Mouse (Mus musculus): Measurements from ENCODE around the gene P3h4. TPM values are rescaled to one million over a fixed set of nuclear protein-coding genes. Genes with fewer than 3 reads are reported as not detected.
"Not testable (repeated sequence)": the region's sequence is repeated elsewhere in the genome, so short reads cannot be mapped to it uniquely, and the experiment has no call there.

Gene P3h4
- polyA plus RNA-seq, 1 experiment from 2014 or later = 4.6 TPM

GRCm38 (mm10) chr11:100371981-100372558 lies 42.6 kb downstream of the P3h4 start:
- ATAC-seq = no peak
- 62% methylated on average over 8 of the region's 8 CpGs for WGBS (ENCODE audit: insufficient replicate concordance)
- Histone ChIP-seq H3K9me3 (ENCODE audit: low read length) (no peaks in the 10 kb centered on the region), H3K4me1 (ENCODE audit: insufficient read depth) (no peaks in the 10 kb centered on the region), H3K9ac (replicated peaks) (no peak overlapping the region), H3K27ac (ENCODE audit: low read depth) (no peak overlapping the region), H3K27me3 (ENCODE audit: insufficient read depth, low read length) (no peaks in the 10 kb centered on the region), H3K4me2 (ENCODE audit: low read depth, low read length) (no peak overlapping the region), H3K4me3 (ENCODE audit: low read depth, low read length) (no peak overlapping the region), H3K36me3 (replicated peaks; ENCODE audit: insufficient read depth, low read length) (peaks cover 30% of the 10 kb centered on the region)
- no peak for TF ChIP-seq CTCF (IDR thresholded peaks at IDR 0.05; ENCODE audit: low read depth)
- no peak for TF ChIP-seq EP300 (IDR thresholded peaks at IDR 0.05; ENCODE audit: low read depth)
- no peak for DNase-seq

- no peak for ATAC-seq
- Histone ChIP-seq H3K4me1 (ENCODE audit: insufficient read depth) (no peaks in the 10 kb centered on the region), H3K36me3 (replicated peaks; ENCODE audit: insufficient read depth, low read length) (peaks cover 18% of the 10 kb centered on the region; the same call in 1 of the 2 replicates), H3K9ac (replicated peaks) (no peak overlapping the region), H3K4me2 (ENCODE audit: low read depth, low read length) (no peak overlapping the region), H3K9me3 (ENCODE audit: low read length) (no peaks in the 10 kb centered on the region), H3K4me3 (ENCODE audit: low read depth, low read length) (no peak overlapping the region), H3K27me3 (ENCODE audit: insufficient read depth, low read length) (no peaks in the 10 kb centered on the region), H3K27ac (ENCODE audit: low read depth) (no peak overlapping the region)
- DNase-seq = no peak
- 53% methylated on average over 8 of the region's 8 CpGs for WGBS (ENCODE audit: insufficient replicate concordance)
- no peak for TF ChIP-seq EP300 (IDR thresholded peaks at IDR 0.05; ENCODE audit: low read depth)
- no peak for TF ChIP-seq CTCF (IDR thresholded peaks at IDR 0.05; ENCODE audit: low read depth)
Observed at GRCm38 (mm10) chr11:100369822-100370221, 44.8 kb downstream of the P3h4 start.

GRCm38 (mm10) chr11:100369145-100369544 lies 45.5 kb downstream of the P3h4 start:
- H3K36me3 ChIP-seq (replicated peaks; ENCODE audit: insufficient read depth, low read length) = peaks cover 15% of the 10 kb centered on the region; the same call in 1 of the 2 replicates
- 0 out of 2 replicates have a peak, but pooled peaks cover under 1% of the 10 kb centered on the region for H3K27me3 ChIP-seq (ENCODE audit: insufficient read depth, low read length)
- DNase-seq (no peak), ATAC-seq (no peak)
- no peak overlapping the region for H3K27ac ChIP-seq (ENCODE audit: low read depth)
- no peak for TF ChIP-seq CTCF (IDR thresholded peaks at IDR 0.05; ENCODE audit: low read depth)
- no peak for TF ChIP-seq EP300 (IDR thresholded peaks at IDR 0.05; ENCODE audit: low read depth)
- H3K9ac ChIP-seq (replicated peaks) = no peak overlapping the region
- 64% methylated on average over 7 of the region's 7 CpGs for whole genome bisulfite sequencing (ENCODE audit: insufficient replicate concordance)
- no peak overlapping the region for H3K4me2 ChIP-seq (ENCODE audit: low read depth, low read length)
- H3K4me3 ChIP-seq (ENCODE audit: low read depth, low read length) = no peak overlapping the region
- H3K4me1 ChIP-seq (ENCODE audit: insufficient read depth) = no peaks in the 10 kb centered on the region
- H3K9me3 ChIP-seq (ENCODE audit: low read length) = no peaks in the 10 kb centered on the region

GRCm38 (mm10) chr11:100362979-100363562 lies 51.6 kb downstream of the P3h4 start:
- Histone ChIP-seq H3K36me3 (replicated peaks; ENCODE audit: insufficient read depth, low read length) (no peaks in the 10 kb centered on the region), H3K9ac (replicated peaks) (no peak overlapping the region), H3K4me2 (ENCODE audit: low read depth, low read length) (no peak overlapping the region), H3K9me3 (ENCODE audit: low read length) (no peaks in the 10 kb centered on the region), H3K4me1 (ENCODE audit: insufficient read depth) (no peaks in the 10 kb centered on the region), H3K27ac (ENCODE audit: low read depth) (no peak overlapping the region), H3K27me3 (ENCODE audit: insufficient read depth, low read length) (peaks cover 29% of the 10 kb centered on the region), H3K4me3 (ENCODE audit: low read depth, low read length) (no peak overlapping the region)
- ATAC-seq (peak; percentile 45; the same call in 1 of the 2 replicates), DNase-seq (peak; percentile 73)
- WGBS (ENCODE audit: insufficient replicate concordance) = 15% methylated on average over 12 of the region's 12 CpGs
- no peak for TF ChIP-seq EP300 (IDR thresholded peaks at IDR 0.05; ENCODE audit: low read depth)
- peak; percentile 79 for TF ChIP-seq CTCF (IDR thresholded peaks at IDR 0.05; ENCODE audit: low read depth)

- peak; percentile 81 for DNase-seq
- Histone ChIP-seq H3K4me3 (ENCODE audit: low read depth, low read length) (no peak overlapping the region), H3K27ac (ENCODE audit: low read depth) (no peak overlapping the region), H3K4me1 (ENCODE audit: insufficient read depth) (no peaks in the 10 kb centered on the region), H3K27me3 (ENCODE audit: insufficient read depth, low read length) (peaks cover 36% of the 10 kb centered on the region), H3K9me3 (ENCODE audit: low read length) (no peaks in the 10 kb centered on the region), H3K4me2 (ENCODE audit: low read depth, low read length) (no peak overlapping the region), H3K36me3 (replicated peaks; ENCODE audit: insufficient read depth, low read length) (no peaks in the 10 kb centered on the region), H3K9ac (replicated peaks) (no peak overlapping the region)
- peak; percentile 60 for ATAC-seq
- 11% methylated on average over 8 of the region's 8 CpGs for WGBS (ENCODE audit: insufficient replicate concordance)
- peak; percentile 94 for TF ChIP-seq CTCF (IDR thresholded peaks at IDR 0.05; ENCODE audit: low read depth)
- no peak for TF ChIP-seq EP300 (IDR thresholded peaks at IDR 0.05; ENCODE audit: low read depth)
Observed at GRCm38 (mm10) chr11:100362209-100362978, 52.2 kb downstream of the P3h4 start.

- H3K4me2 ChIP-seq (ENCODE audit: low read depth, low read length); H3K36me3 ChIP-seq (replicated peaks; ENCODE audit: insufficient read depth, low read length); DNase-seq; H3K9ac ChIP-seq (replicated peaks); H3K9me3 ChIP-seq (ENCODE audit: low read length); H3K27ac ChIP-seq (ENCODE audit: low read depth); H3K4me1 ChIP-seq (ENCODE audit: insufficient read depth); H3K4me3 ChIP-seq (ENCODE audit: low read depth, low read length); ATAC-seq: not testable (repeated sequence)
- peaks cover 48% of the 10 kb centered on the region for H3K27me3 ChIP-seq (ENCODE audit: insufficient read depth, low read length)
- no CpG with 5 or more reads among the region's 13 CpGs for WGBS (ENCODE audit: insufficient replicate concordance)
Observed at GRCm38 (mm10) chr11:100361059-100361458, 53.6 kb downstream of the P3h4 start.

All from liver, postnatal 0 days (tissue).